Mouse (Mus musculus): Measurements from ENCODE around the gene Il33.
"Not testable (repeated sequence)": the region's sequence is repeated elsewhere in the genome, so short reads cannot be mapped to it uniquely, and the experiment has no call there.

The Il33 gene

DNA sequence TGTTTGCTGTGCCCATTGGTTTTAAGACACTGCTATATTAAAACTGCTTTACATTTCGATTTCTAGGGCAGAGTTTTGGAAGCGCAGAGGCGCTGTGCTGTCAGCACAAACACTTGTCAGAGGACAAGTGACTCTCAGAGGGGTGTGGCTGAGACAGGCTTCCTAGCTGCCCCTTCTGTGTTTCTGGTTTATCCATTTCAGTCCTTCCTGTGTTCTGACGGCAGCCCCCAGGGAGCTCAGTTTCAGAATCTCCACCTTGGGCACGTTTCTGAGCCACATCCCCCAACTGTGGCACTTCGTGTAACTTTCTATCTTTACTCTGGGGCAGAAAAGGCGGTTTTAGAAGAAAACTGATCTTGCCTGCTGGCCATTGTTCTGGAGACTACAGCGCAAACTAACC lies 12.5 kb downstream of the Il33 start:
- no peak for DNase-seq (ENCODE audit: low spot score)

DNA sequence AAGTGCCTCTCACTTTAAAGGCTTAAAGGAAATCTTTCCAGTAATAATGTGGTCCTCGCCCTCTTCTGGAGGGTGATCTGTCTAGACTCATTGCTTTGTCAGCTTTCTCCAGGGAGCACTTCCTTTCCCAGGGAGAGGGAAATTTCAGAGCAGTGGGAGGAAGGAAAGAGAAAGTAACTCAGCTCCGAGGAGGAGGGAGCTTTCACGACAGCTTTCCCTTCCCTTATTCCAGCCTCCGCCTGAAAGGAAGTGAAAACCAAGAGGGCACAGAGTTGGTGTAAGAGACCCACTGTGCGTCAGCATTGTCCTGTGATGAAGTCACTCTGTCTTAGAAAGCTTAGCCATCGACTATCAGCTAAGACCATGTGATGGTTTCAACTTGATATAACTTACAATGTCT lies 15.3 kb downstream of the Il33 start:
- no peak for DNase-seq (ENCODE audit: low spot score)

DNA sequence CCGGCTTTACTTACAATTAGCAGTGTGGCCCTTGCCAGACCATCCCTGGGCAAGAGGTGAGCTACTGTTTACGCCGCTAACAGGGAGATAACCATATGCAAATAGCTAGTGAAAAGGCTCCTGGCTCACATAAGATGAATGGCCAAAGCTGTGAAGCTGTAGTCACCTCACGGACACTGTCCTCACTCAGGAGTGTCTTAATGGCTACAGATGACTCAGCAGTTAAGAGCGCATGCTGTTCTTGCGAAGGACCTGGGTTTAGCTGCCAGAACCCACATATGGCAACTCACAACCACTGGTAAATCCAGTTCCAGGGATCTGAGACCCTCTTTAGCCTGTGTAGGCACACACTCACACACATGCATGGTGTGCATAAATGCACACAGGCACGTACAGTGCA lies 16.3 kb downstream of the Il33 start:
- DNase-seq (ENCODE audit: low spot score) = no peak

DNA sequence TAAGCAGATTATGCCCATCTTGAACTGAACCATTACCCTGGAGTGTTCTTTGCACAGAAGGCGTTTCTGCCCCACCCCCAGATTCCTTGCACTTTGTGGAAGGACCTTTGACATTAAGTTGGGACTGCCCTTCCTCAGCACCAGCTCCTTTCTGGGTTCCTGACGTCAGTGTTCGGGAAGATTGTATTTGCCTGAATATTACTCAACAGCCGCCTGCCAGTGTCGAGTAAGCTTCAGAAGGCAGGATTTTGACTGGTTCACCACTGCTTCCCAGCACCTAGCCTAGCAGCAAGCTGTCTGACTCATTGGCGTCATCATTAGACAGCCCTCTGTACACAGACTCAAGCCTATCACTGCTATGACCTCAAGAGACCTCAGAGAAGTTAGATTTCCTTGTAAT lies 17.4 kb downstream of the Il33 start:
- DNase-seq (ENCODE audit: low spot score) = no peak

DNA sequence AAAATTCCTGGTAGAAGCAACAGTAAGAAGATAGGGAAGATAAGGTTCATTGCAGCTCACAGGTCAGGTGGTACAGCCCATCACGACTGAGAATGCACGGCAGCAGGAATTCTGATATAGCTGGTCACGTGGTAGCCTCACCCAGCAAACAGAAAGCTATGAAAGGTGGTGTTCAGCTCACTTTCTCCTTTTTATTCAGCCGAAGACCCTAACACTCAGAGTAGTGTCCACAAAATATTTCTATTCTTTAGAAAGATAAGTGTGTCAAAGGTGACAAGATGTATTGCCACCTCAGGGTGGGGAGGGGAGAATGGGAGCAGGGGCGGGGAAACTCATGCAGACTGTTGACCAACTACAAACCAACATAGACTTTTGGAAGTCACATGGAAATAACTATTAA lies 19.5 kb downstream of the Il33 start:
- DNase-seq (ENCODE audit: low spot score) = no peak

DNA sequence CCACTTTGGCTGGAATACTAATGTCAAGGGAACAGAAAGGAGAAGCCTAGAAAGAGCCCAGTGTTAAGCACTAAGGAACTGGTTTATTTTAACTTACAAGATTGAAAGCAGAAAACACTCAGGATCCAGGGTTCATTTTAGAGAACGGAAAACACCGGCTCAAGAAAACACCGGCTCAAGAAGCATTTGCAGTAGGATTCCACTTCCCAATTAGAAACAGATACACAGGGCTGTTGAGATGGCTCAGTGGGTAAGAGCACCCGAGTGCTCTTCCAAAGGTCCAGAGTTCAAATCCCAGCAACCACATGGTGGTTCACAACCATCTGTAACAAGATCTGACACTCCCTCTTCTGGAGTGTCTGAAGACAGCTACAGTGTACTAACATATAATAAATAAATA lies 20.0 kb downstream of the Il33 start:
- not testable (repeated sequence) for DNase-seq (ENCODE audit: low spot score)

DNA sequence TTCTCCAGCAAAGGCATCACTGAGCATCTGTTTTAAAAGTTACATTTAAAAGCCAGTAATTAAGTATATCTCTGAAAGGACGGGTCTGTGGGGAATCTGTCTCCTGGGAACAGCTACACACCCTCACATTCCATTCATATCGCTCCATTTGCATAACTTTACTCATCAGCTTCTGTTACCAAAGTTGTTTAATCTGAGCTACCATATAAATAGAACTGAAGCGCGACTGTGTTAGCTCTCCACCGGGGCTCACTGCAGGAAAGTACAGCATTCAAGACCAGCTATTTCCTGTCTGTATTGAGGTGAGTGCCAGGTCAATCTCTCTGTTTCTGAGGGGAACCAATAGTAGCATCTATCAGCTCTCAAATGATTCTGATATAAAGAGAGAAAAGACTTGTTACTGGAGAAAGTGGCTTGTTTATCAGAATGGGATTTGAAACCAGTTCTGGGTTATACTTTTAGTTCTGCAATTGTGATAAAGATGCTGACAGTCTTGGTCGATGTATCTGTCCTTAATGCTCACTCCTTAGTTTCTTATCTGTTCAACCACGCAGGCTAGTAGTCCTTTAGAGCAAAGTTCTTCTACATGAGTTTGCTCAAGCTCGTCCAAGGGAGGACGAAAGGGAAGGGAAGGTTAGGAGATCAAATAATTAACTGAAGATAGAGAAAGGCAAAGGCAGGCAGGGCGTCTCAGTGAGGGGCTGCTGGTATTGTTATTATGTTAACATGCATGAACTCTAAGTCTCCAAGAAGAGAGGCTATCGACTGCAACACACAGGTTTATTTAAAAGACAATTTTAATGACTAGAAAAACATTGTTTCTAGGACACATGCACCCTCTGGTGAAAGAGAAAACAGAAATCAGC lies 20.9 kb downstream of the Il33 start:
- no peak for DNase-seq (ENCODE audit: low spot score)

DNA sequence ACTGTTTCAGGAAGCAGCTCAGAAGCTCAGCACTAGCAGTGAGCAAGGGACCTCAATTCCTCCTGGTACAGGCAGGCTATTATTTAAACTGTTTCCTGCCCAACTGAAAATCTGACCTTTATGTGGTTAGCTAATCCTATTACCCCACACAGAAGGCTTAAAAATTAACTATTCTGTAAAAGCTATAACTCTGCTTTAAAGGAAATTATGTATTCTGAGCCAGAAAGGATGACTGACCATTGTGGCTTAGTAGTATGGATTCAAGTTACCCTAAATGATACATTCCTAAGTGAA lies 21.5 kb downstream of the Il33 start:
- no peak for DNase-seq (ENCODE audit: low spot score)

DNA sequence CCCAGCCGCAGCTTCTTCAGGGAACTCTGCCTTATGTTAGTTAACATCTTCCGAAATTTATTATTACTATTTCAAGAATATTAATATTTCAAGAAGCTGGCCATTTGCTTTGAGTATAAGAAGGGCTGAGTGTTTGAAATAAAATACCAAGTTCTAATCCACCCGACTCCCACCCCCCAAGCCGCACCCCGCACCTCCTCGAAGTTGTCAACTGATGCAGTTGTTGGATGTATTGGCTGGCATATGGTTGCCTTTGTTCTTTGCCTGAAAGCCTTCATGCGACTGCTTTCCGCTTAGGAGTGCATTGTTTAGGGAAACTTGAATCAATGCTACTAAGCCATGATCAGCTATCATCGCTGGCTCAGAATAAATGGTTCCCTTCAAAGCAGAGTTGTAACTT lies 22.1 kb downstream of the Il33 start:
- no peak for DNase-seq (ENCODE audit: low spot score)

DNA sequence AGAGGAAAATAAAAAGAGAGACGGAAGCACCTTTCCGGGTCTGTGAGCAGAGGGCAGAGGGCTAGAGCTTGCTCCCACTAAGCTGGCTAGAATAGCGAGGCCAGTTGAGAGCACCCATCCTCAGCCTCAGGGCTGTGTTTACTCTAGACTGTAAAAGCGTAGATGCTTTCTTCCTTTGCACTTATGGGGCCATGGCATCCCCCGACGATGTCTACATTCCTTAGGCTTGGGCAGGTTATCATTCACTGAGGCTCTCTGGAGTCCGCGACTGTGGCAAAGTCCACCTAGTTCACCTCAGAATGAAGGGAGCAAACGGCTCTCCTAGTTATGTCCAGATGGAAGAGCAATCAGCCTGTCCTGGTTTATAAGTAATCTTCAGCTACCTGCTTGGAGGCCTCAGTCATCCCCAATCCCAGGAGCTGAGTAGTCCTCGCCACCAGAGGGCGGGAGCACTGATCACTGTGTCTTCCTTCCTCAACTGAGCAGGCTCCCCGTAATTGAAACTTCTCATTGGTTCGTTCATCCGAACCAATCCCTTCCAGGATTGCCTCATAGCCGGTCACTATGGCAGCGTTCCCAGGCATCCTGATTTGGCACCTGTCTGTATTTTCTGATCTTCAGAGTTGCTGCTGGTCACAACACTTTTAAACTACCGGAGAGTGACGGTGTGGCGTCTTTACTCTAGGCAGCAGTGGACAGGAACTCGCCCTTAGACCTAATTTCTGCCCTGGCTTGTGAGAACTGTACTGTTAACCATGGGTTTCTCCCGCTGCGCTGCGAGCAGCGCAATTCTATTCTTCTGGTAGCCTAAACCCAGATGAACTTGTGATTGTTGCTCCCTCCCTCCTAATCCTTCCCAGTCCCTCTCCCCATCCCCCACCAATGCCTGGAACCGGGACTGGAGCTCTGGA lies 23.2 kb downstream of the Il33 start:
- peak; percentile 53 for DNase-seq (ENCODE audit: low spot score)

DNA sequence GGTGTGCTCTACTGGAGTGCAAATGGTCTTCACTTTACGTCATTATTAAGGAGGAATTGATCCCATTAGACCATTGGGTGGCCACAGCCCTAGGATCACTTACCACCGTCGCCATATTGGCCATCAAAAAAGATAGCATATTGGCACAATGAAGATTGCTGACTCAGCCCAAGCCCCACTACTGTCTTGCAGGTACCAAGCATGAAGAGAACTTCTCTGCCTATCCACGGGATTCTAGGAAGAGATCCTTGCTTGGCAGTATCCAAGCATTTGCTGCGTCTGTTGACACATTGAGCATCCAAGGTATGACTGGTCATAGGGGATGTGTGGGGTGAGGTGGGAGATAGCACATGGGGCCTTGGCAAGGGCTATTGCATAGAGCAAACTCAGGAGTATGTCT lies 27.6 kb downstream of the Il33 start:
- no peak for DNase-seq (ENCODE audit: low spot score)

DNA sequence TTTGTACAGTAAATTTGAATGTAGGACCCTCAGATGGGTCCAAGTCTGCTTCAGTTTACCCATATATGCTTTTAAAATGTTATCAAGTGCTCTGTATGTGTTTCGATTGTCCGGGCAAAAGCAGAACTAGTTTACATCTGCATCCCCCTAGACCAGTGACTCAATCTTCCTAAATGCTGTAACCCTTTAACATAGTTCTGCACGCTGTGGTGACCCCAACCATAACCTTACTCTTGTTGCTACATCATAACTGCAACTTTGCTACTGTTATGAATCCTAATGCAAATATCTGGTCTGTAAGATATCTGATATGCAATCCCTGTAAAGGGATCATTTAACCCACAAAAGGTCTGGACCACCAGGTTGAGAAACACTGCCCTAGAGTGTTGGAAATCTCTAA lies 28.9 kb downstream of the Il33 start:
- DNase-seq (ENCODE audit: low spot score) = no peak

DNA sequence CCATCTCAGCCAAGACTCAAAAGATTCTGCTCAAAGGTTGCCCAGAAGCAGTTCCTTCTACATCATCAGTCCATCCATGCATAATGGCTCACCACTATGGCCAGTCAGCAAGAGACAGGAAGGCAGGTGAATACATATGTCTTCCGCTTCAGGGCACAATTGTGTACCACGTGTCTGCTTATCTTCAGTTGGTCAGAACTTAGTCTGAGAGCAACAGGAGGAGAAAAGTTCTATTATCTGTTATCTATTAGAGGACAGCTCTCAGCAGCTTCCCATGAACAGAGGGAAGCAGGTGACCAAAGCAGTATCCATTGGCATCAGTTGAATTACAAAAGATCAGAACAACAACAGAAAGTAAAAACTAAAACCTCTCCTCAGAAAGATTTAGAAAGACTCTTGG lies 30.5 kb downstream of the Il33 start:
- DNase-seq (ENCODE audit: low spot score) = no peak

DNA sequence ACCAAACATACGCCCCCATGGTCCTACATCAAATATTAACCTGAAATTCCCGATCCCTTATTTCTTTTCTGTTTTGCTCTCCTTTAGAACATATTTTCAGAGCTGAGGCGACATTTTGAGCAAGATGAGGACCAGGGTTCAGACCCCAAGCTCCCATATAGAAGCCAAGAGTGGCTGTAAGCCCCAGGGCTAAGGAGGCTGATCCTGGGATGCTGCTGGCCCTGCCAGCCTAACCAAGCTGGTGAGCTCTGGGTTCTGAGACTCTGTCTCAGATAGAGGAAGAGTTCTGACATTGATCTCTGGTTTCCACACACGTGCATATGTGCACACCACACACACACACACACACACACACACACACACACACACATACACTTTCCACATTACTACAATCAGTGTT lies 36.0 kb downstream of the Il33 start:
- DNase-seq (ENCODE audit: low spot score) = no peak

DNA sequence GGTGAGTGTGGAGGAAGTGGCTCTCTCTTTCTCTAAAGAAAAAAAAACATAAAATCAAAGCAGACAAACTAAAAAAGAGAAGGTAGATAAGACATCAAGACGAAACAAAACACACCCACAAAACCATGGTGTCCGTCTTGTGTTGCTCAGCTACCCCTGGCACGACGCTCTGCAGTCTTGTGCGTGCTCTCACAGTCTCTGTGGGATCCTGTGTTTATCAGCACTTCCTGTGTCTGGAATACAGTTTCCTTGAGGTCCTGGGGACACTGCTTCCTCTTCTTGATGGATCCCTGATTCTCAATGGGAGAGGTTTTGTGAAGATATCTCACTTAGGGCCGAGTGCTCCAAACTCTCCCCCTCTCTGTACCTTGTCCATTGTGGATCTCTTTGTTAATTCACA lies 36.9 kb downstream of the Il33 start:
- no peak for DNase-seq (ENCODE audit: low spot score)

DNA sequence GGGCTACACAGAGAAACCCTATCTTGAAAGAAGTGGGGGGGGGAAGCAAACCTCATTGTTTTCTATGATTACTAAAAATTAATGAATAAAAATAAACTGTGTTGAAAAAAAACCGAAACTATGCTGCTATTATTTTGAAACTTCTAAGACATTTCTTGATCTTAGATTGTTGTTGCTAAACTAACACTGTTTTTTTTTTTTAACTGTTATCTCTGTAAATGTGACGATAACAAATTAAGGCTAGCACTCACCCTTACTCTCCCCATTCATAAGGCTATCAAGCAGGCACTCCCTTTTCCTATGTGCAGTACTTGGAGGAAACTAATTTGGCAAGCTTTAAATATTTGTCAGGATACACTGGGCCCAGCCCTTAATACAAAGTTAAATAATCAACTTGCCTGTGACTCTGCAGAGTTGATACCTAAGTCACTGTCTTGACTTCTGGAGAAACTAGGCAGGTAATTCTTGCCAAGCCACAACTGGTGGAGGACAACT lies 38.7 kb downstream of the Il33 start:
- no peak for DNase-seq (ENCODE audit: low spot score)

DNA sequence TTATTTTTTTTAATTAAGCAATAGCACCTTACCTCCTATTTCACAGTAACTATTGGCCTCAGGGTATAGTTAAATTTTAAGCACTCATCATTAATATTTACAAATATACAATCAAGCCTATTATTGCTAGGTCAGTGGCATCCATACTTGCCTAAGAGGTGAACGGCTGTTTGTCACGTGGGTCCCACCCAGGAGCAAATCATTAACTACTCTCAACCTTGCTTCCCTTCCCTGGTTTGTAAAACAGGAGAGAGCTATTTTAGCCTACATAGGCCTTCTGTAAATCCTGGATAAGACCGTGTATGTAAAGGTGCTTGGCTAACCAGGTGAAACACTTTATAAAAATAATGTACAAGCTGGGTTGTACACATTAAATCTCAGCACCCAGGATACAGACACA lies 43.0 kb downstream of the Il33 start:
- DNase-seq (ENCODE audit: low spot score) = no peak

DNA sequence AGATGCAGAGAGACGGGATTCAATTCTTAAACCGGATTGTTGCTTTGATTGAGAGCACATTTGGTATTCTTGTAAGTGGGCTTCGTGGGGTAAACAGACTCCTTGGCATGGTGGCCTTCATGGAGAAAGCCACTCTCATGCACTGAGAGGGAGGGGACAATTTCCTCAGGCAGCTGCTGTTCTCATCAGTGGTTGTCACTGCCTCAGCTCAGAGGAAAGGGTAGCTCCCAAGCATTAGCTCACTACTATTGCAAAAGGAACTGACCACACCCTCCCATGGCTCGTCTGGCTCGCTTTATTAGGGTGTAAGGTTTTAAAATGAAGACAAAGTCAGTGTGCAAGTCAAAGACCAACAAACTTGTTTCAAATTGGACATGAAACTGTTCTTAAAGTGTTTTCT lies 48.5 kb downstream of the Il33 start:
- DNase-seq (ENCODE audit: low spot score) = no peak

DNA sequence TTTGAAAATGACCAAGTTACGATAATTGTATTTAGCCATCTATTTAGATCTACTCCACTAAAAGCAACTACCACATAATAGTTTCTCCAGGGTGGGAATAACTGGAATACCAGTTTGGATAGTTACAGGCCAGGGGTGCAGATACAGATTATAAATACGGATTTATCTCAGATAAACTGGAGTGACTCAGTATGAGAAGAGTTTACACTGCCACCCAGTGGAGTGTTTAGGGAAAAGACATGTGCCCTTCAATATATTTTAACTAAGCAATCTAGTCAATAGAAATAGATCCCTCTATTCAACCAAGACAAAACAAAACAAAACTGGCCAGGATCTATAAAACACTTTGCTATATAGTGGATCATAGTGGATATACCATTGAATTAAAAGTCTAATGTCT lies 53.9 kb downstream of the Il33 start:
- no peak for DNase-seq (ENCODE audit: low spot score)

DNA sequence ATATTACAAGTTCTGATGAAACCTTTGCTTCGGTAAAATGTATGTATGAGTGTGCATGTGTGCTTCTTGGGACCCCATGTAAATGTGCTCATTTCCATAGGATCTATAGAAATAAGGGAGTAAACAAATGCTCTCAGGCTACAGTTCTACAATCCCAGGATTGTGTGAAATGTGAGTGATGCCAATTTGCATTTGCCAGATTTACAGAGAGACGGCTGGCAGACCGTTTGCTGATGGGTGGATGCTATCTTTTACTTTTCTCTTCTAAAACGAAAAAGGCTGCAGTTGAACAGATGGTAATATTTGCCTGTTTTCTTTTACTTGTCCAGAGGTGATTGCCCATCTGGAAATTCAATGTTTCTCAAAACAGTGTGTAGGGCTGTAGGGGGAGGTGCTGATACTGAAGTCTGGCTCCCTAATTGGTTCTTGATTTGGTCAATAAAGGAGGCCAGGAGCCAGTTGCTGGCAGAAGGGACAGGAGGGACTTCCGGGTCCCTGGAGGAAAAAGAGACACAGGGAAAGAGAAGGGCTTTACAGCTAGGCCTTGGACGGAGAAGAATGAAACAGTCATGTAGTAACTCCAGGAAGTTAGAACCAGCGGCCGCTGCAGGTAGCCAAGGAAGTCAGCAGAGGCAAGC lies 54.7 kb downstream of the Il33 start:
- no peak for DNase-seq (ENCODE audit: low spot score)

DNA sequence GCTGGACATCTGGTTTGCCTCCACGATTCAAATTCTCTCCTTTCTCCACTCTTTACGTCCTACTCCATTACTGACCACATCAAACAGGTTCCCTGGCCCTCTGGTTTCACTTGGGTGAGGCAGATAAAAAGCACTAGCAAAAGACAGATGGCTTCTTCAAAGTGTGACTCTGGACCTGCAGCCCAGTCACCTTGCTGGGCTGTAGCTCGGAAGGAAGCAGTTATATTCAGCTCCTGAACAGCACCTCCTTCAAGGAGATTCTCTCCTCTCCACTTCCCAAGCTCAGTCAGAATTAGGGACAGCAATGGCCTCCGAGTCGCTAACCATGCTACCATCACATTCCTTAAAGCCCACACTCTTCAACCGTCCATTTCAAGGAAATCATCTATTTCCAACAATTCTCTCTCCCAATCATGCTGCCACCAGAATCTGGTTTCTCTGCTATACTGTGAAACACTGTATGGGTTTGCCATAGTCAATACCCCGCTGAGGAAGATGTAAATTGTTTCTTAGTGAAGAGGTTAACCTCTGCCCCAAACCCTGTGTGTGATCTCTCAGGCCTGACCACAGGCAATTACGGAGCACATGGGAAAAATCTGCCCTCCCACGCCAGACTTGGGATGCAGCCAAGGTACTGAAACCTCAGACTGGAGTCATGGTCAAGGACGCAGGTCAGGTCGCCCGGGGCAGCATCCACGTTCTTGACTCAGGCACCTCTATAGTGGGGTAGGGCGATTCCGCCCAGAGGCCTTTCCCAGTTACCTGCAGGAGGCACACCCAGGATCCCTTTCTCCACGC lies 59.5 kb downstream of the Il33 start:
- peak; percentile 72 for DNase-seq (ENCODE audit: low spot score)

DNA sequence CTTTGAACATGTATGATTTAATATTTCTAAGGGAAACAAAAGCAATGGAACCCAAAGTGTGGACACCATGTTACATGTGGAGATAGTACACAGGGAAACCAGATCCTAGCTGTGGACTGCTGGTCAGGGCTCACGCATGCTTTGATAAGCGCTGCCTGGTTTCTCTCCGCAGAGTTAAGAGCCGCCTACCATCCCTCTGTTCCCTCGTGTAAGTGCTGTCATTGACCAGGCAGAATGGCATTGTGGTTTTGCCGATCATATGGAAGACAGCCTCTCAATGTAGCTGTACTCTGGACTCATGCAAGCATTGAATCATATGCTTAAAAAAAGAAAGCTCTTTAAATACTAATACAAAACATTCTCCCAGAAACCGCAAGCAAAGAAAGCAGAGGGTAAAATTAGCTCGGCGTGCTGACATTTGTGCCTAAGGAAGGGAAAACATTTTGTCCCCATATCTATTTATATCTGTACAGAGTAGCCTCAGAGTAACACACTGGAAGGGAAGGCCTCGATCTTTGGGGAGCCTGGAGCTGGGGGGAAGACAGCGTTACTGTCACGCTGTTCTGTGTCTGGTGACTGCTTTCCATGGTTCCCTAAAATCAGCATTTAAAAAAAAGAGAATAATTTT lies 61.7 kb downstream of the Il33 start:
- DNase-seq (ENCODE audit: low spot score) = no peak

Data from testis, postnatal 14 days (tissue).